Mouse (Mus musculus) erythroblast, embryonic 14.5 days (primary cell): ENCODE data around the gene Atl2.

Experiments used
- GATA1 ChIP-seq: IDR thresholded peaks from 2 replicates; pipeline ENCODE4 v1.6.1; 2012; ENCODE audit warnings: low read length, inconsistent platforms, mixed read lengths
- TAL1 ChIP-seq: IDR thresholded peaks from 3 replicates; pipeline ENCODE4 v1.6.1; 2012; ENCODE audit warnings: low read length, inconsistent platforms, mixed read lengths

- TF ChIP-seq GATA1, result no peak
- TF ChIP-seq TAL1, result no peak
These were observed 8.7 kb upstream of the Atl2 start for GRCm38 (mm10) chr17:79904593-79904992.
